Mouse (Mus musculus) WW6 (cell line): ENCODE measurements at regions not wholly inside any gene's neighbourhood (a gene's known extent, or its start where the extent isn't known, plus 50 kb on each side); places are given as distances from the start of the nearest gene placed in this dataset.
A peak's percentile ranks its signal among the peaks of the same experiment; 100 is the strongest.

Experiments used
- DNase-seq: peaks from one replicate; pipeline ENCODE4 v3.0.0-alpha.2; 2013; ENCODE audit warnings: low read depth, low spot score

DNA sequence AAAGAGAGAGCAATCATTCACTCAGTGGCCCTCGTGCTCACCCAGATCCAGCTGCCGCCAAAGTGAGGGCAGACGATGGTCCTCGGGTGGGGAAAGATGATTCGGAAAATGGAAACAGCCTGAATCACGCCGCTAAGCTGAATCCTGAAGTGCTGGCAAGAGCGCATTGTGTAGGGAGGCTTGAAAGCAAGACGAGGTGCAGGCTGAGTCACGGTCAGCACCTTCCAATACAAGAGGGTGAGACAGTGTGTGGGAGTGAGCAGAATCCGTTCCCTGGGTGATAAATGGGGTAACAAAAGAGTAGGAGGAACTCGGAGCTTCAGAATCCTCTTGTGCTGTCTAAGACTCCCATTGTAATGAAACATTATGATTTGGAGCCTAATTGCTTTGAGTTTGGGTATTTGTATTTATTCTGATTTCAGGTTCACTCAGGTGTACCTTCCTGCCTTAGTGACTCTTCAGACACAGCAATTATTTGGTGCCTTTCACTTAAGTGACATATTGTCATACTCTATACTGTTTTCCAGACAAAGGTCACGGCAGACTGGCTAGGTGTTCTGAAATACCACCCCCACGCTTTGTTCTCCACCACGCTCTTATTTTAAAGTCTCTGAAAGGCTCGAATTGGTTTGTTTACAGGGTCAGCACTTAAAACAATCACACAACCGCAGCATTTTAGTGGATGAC lies 70.0 kb downstream of the Mbip start:
- no peak for DNase-seq

DNA sequence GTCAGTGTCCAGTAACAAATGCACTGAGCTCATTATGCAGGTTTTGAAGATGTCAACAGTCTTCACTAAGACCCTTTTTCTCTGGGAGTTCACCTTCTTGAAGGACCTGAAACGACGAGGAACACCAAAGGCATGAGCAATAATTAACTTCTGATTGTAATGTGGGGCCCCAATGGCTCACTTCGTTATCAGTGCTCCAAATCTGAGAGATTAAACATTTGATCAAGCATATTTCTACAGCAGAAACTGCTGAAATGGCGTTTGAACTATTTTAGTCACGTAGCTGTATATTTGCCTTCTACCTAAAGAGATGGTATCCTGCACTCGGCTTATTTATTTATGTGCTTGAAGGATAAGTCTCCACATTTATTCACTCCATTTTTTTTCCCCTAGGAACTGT lies 80.6 kb downstream of the Mbip start:
- DNase-seq, result no peak

DNA sequence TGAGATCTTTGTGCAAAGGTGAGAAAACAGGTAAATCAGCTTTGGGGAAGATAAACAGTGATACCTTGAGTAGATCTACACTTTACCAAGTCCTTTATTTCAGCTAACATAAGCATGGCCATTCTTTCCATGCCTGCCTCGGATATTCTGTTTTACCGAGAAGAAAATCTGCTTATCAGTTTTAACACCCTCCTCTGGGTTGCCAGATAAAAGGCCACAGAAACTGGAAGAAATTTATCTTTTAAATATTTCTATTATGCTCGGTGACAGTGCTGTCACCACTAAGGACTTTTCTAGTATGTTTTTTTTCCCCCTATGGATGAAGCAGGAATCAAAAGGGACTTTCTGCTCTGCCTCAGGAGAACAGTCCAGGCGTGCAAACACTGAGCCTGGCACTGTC lies 84.2 kb downstream of the Mbip start:
- no peak for DNase-seq

DNA sequence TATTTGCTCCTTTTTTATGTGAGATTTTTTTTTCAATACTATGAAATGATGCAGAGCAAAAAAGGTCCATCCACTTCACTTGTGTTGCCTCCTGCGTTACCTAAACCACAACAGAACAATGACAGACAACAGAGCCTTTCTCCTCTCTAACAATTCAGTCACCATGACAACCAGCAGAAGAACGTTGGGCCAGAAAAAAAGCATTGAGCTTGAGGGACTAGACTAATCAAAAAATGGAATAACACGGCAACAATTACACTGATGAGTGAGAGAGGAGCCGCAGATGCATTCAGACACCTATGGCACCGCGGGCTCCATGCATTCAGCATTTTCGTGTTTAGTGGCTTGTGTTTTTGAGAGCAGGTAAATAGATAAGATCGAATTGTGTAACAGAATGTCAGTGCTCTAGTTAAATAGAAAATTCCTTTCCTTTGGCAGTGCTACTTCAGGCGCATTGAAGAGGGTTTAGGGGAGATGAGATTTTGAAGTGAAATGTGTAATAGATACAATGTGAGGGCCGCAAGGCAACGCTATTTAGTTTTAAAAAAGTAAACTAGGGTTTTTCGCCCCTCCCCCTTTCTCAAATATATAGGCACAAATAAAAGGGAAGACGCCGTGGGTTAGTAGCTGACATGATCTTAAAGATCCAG lies 87.2 kb downstream of the Mbip start:
- no peak for DNase-seq

DNA sequence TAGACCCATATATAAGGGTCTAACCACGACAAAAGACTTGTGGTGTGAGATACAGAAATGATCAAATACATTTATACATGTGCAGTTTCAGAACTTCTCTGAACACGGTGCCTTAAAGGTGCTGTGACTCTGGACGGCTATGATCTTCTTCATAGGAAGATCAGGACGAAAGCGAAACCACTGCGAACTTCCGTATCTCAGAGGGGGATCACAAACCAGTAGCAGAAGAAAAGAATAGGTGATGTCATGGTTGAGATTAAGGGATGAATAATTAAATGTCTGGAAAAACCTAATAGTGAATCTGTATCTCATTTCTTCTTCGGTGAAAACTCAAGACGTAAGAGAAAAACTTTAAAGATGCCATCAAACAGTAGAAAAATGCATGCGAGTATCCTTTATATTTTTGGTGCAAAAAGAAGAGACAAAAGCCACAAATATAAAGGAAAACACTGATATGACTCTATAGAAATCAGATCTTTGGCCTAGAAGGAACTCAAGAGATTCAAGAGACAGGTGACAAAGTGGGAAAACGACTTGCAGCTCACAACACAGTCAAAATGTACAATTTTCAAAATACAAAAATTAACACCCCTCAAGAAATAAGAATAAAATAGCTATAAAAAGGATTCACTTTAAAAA lies 89.3 kb downstream of the Mbip start:
- DNase-seq, result no peak

DNA sequence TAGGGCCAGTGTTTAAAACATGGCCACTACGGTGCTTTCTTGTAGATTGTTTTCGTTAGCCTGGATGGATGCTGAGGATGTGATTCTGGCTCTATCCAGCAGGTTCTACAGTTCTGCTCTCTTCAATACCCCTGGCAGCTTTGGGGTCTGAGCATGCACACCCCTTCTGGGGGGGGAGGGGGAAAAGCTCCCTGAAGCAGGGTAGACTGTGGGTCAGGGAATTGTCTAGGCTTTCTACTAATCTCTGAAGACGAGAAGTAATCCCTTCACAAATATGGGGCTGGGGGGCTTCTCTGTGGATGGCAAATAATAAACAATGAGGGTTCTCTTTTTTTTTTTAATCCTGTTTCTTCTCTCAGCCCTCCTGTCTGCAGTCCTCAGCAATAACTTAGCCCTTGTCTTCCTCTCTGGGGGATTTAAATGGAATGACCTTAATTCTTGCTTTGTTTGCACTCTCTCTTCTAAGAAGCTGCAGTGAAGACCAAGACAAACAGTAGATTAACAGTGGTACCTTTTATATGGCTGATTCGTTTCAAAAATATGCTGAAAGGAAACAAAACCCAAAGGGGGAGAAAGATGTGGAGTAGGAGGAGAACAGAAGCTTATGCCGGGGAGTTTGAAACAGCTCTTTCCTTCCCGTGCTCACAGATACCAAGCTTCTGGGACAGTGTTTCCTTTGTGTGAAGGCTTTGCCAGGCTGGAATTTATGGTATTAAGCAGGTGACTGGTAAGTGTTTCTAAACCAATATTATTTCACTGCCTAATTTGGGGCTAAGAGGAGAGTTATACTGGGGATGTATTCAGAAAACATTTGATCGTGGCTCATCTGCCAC lies 92.9 kb downstream of the Mbip start:
- DNase-seq, result no peak

DNA sequence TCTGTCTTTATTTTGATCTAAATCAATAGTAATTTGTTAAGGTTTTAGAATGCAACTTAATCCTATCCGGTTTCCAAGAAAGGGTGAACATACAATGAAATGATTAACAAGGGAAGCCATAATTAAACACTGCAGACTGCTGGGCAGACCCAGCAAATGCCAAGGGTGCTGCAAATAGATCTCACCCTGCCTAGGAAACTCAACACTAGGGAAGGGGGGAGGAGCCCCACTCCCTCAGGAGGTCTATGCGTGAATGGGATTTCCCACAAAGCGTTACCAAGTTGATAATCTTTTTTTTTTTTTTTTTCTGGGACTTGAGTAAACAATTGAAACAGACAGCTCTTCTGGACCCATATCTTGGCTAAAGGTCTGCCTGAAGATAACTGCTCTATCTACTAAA lies 95.4 kb downstream of the Mbip start:
- no peak for DNase-seq

DNA sequence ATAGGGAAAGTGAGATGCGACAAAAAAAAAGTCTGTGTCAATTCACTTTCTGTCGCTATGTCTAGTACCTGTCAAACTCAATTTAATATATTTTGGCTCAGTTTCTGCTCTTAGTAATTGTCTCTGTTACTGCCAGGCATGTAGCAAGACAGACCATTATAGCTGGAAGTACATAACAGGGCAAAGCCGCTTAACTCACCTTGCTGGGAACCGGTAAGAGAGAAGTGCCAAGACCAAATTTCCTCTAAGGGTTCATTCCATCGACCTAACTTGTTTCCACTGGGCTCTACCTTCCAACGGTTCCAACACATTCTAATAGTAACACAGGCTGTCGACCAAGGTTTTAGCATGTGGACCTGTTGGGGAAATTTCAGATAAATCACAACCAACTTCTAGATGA lies 99.3 kb downstream of the Mbip start:
- DNase-seq, result no peak

DNA sequence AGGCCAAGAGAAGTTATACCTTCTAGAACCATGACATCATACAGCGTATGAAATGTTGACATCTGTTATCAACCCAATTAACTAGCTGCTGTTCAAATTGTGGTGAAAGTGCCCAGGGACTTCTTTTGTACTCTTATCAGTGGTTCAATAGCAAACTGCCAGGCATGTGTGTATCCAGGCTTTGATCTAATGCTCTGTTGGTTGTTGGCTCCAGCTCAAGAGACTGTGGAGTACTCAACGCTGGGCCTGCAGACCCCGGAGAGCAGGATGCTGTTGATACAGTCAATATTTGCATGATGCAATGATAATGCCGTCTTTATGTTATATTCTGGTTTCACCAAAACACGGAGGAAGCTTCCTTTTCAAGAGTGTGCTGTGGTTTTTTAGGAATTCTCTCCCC lies 102.9 kb downstream of the Mbip start:
- no peak for DNase-seq

DNA sequence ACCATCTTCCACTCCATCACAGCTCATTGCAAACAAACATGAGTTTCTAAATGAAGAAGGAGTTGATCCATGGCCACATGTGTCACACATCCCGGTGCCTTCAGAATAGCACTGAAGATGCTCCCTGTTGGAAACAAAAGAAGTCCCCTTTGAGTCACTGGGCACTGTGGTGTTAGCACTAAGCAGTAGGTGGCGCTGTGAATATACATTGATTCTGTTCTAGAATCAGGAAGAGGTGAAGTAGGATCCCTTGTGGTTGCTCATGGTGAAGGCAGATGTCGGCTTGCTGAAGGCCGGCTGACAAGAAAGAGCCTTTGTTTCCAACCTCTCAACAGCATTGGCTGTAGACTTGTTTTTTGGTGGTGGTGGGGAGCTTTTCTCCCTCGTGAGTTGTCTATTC lies 104.0 kb downstream of the Mbip start:
- peak; percentile 61 for DNase-seq

DNA sequence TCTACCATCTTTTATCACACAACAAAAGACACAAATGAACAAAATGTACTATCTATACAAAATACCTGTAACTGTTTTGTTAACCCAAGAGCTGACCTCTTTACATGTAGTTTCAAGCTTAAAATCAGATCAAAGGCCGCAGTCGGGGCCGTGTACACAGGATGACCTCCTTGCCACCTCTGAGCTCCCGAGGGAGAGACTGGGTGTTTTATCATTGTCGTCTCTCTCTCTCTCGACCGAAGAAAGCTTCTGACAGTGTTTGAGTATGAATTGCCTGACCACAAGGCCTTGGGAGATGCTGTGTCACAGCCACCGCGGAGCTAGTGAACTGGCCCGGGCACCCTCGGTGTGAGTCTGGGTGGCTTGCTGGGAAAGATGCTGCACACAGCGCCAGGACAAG lies 105.5 kb downstream of the Mbip start:
- DNase-seq, result no peak

DNA sequence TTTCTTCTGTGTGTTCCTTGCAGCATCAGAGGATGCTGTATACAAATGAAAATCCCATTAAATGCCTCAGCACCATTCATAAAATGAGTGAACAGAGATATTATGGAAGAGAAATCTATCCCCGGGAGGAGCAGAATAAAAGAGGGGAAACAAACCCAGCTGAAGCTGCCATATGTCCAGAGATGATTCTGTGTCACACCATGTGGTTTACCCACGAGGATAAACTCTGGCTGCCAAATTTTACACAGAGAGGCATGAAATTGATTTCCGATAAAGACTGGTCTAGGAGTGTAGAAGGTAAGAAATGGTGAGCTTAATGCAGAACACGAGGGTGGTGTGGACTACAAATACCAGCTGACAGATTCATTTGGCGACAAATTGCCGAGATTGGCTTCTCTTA lies 111.1 kb downstream of the Mbip start:
- no peak for DNase-seq

DNA sequence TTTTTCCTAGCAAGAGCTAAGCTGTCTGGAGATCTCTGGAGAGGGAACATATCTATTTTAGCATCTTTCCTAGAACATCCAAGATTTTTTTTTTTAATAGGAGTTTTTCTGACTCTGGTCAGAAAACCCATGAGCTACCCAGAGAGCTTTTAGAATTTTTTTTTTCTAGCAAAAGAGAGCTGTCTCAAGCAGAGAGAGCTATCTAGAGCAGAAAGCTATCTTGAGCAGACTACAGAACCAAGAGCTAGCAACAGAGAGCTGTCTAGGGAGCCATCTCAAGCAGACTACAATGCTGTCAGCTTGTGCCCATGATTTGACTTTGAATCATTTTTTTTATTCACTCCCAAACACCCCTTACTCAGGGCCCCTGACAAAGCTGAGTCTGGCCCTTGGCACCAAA lies 112.5 kb downstream of the Mbip start:
- no peak for DNase-seq

DNA sequence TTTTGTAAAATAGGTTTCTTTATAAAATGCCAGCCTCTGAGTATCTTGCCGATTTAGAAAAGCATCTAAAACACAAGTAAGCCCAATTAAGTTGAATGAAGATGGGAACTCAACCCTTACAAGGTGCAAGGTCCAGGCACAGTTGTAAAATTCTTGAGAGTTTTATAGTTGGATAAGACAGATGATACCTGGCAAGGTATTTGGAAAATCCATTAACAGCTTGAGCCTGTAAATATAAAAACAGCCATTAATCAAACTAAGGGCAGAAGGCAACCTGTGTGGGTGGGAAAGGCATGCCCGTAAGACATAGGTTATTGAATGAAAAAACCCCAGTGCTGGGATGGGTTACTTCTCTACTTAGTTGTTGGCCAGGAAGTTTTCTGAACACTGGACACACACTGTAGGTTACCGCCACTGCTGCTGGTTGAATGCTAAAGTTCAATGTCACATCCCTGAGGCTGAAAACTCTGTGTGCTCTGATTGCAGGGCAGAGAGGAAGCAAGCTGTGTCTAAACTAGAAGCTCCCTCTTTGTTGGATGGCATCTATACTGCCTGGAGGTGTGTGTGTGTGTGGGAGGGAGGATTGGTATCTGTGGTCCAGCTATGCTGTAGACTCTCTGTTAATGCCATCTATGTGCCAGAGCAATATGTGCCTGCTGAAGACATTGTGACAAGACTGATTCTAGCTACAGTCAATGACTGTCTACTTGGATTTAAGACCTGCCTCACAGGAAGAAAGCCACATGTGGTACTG lies 121.4 kb downstream of the Mbip start:
- DNase-seq, result no peak

DNA sequence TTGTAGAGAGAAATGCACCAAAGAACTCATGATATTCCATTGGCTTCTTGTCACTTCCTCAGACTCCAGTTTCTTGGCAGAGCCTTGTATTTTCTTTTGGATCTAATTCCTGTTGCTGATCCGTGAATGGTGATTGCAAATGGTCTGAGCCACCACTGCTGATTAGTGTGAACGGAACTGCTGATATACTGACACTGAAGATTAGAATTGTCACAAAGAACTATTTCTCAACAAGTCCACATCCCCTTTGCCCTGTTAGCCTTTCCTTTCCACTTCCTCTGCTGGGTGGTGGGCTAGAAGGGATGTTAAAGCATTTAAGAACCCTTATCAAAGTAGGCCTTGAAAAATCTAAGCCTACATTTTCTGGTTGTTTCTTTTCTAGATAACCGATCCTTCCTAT lies 152.2 kb downstream of the Mbip start:
- no peak for DNase-seq

DNA sequence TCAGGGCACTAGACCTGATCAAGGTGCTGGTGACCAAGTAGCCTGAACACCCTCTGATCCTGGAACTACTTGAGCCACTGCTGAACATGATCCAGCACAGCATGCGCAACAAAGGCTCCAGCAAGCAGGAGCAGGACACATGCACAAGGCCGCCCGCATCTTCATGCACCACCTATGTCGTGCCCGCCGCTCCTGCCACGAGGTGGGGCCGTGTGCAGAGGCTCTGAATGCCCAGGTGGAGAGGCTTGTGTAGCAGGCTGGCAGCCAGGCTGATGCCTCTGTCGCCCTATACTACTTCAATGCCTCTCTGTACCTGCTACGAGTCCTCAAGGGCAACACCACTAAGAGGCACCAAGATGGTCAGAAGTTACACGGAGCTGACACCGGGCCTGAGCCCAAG lies 156.1 kb downstream of the Mbip start:
- no peak for DNase-seq

DNA sequence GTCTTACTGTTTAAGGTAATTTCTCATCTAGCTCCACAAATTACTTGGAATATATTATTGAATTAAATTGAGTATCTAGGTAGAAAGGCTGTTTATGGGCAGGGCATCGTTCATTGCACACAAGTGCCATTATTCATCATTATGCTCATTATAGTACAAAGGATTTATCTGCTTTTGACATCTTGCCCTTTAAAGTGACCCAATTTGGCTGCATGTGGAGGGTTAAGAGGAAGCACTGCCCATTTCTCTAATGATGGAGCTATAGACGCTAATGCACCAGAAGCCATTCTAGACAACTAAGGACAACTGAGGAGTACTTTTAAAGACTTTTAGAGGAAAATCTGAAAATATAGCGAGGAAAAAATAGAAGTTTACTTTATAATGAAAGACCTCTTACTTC lies 185.0 kb downstream of the Mbip start:
- DNase-seq, result no peak

DNA sequence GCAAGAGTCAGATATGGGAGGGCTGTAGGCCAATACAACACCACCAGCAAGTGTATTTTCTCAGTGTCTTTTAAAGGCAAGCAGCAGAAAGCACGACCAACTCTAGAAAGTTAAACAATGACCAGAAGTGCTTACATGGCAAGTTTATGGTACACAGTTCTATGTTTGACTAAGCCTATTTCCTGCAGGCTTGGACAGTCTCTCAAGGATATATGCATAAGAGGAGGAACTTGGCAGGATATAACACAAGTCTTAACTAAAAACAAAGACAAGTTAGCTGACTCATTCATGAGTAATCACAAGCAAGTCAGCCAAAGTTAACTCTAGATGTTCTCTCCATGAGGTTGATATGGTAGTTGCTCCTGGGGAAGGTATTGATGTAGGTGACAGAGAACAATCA lies 201.3 kb downstream of the Mbip start:
- DNase-seq, result no peak

DNA sequence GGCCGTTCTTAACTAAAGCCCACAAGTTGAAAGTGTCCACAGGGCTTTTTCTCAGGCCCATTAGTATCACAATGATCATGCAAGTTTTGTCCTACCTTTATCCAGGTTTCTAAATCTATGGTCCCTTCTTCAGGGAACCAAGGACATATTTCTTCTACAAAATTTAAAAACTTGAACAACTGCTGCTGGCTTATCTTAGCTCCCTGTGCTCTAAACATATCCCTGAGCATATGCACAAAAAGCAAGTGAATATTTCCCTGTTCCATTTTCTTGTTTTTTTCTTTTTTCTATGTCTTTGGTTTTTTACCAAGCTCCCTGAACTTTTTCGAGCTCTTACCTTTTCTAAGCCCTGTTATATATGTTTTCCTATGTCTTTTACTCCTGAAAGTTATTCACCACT lies 201.9 kb downstream of the Mbip start:
- no peak for DNase-seq

DNA sequence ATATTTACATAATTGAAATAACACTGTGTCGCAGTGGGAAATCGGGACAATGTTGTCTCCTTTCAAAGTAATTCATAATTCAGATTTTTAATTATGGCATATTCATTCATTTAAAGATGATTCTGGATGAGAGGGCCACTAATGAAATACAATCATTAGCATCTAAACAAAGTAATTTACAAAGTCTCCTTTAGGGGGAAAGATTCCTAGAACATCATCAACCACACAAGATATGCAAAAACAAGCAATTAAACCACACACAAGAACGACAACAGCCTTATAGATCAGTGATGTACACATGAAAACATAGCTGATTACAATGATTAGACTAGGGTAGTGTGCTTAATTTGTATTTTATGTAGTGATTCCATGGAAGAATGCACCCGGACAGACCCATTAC lies 231.2 kb downstream of the Mbip start:
- no peak for DNase-seq

DNA sequence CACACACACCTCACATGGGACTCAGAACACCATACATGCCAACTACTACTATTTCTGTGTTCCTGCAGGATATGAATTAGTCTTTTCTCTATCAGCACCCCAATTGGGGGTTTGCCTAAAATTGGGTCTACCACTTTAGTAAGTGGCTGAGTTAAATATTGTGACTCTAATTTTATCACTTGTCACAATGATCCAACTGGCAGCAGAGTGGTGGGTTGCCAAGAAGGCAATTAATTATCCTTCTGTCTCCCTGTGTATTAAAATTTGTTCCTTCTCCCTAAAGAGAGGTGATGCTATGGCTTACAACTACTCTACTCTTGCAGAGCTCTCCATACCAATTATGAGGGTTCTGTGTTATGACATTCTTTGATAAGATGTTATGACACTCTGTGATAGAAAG lies 245.3 kb downstream of the Brms1l start:
- no peak for DNase-seq

DNA sequence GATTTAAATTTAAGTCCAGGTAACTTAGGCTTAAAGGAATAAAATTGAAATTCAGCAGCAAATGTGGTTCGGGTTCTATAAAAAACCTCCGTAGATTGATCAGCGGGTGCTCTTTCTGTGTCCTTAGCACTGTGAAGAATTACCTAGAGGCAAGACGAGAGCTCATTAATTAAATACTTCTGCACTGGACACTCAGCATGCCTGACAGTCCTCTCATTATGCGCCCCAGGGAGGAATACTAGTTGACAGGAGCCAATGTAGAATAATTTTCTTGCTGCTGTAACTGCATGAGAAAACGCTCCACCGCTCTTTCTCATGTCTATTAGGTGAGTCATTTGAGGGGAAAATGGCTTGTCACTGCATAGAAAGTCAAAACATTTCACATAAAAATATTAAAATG lies 228.1 kb downstream of the Brms1l start:
- DNase-seq, result no peak
